Mouse (Mus musculus) midbrain, postnatal 0 days (tissue): ENCODE results near the gene Fcnb. TPM values are rescaled to one million over a fixed set of nuclear protein-coding genes. Genes with fewer than 3 reads are reported as not detected.

Experiments used
- ATAC-seq: fragments of 200-750 bp; cut with Nextera tagmentation; 2 replicates; pipeline ENCODE4 v1.8.0; 2017; ENCODE audit warnings: moderate number of reproducible peaks, mild to moderate bottlenecking, moderate TSS enrichment, moderate library complexity; ENCODE audit not compliant: low FRiP score
- DNase-seq: peaks from one replicate; pipeline ENCODE4 v3.0.0-alpha.2; 2015; ENCODE audit warnings: low spot score
- H3K27ac ChIP-seq: fragments of 300-500 bp; sonication (generic); 2 replicates; pipeline ENCODE4 v1.5.1; 2014; ENCODE audit warnings: low read depth, mild to moderate bottlenecking, low read length, mixed read lengths
- H3K27me3 ChIP-seq: fragments of 300-500 bp; sonication (generic); 2 replicates; pipeline ENCODE4 v1.6.1; 2014; ENCODE audit warnings: low read length, control low read depth, mixed read lengths; ENCODE audit not compliant: insufficient read depth
- H3K36me3 ChIP-seq: fragments of 300-500 bp; sonication (generic); 2 replicates; pipeline ENCODE4 v1.6.1; 2014; ENCODE audit warnings: low read length, control low read depth, mixed read lengths; ENCODE audit not compliant: insufficient read depth
- H3K4me1 ChIP-seq: fragments of 300-500 bp; sonication (generic); 2 replicates; pipeline ENCODE4 v1.6.1; 2014; ENCODE audit warnings: mild to moderate bottlenecking, control low read depth, antibody characterized with exemption, low read length, mixed read lengths; ENCODE audit not compliant: insufficient read depth
- H3K4me2 ChIP-seq: fragments of 300-500 bp; sonication (generic); 2 replicates; pipeline ENCODE4 v1.6.1; 2014; ENCODE audit warnings: low read depth, mild to moderate bottlenecking, low read length, mixed read lengths; ENCODE audit not compliant: poor library complexity, severe bottlenecking
- H3K4me3 ChIP-seq: fragments of 300-500 bp; sonication (generic); 2 replicates; pipeline ENCODE4 v1.5.1; 2014; ENCODE audit warnings: low read depth, mild to moderate bottlenecking, low read length, moderate library complexity
- H3K9ac ChIP-seq: fragments of 300-500 bp; sonication (generic); replicated peaks from 2 replicates; pipeline ENCODE4 v1.6.1; 2014; ENCODE audit warnings: mild to moderate bottlenecking, low read length, moderate library complexity, mixed read lengths; ENCODE audit not compliant: poor library complexity, severe bottlenecking
- H3K9me3 ChIP-seq: fragments of 300-500 bp; sonication (generic); 2 replicates; pipeline ENCODE4 v1.6.1; 2016; ENCODE audit warnings: low read length, control low read depth
- CTCF ChIP-seq: IDR thresholded peaks from 2 replicates; pipeline ENCODE4 v1.5.1; 2016; ENCODE audit warnings: antibody characterized with exemption, mild to moderate bottlenecking
- WGBS: fragments of 180-500 bp; shearing (Covaris S2); extraction: QIAGEN DNeasy Blood & Tissue Kit; methylation state at CpG from one replicate; pipeline ENCODE4 v1.1.7; 2014; 5-methylcytosine and 5-hydroxymethylcytosine counted together
- polyA plus RNA-seq: library from polyadenylated mRNA; unstranded; fragments of >200 nt; fragmentation: Nextera tagmentation; extraction: Ambion mirVana; gene quantifications from 2 replicates; pipeline ENCODE4 v1.2.1, GENCODE M21; 2015
- total RNA-seq: library from RNA; depleted of rRNA; stranded (reverse); fragments of >200 nt; gene quantifications from 2 replicates; pipeline ENCODE4 v1.2.3, GENCODE M21; 2014; rRNA removed

Fcnb gene
- total RNA-seq: not detected in 2 replicates
- polyA plus RNA-seq: not detected in 2 replicates

DNA sequence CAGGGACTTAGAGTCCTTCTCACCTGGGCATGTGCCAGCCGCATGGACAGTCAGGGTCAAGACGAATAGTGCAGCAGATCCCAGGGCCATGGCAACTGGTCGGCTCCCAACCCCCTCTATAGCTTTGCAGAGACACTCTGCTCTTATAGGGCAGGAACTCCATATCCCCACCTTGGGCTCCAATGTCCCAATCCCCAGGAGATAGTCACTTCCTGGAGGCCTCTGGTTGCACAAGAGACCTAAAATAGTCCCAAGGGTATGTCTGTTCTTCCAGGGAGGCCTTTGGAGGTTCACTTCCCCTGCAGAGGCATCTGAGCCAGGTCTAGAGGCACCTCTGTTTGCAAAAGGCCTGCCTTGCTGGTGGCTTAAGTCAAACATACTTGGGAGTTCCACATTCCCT, at the start of gene Fcnb:
Gene Fcnb, minus strand, starts transcription at position 118 of the 400 bp plus-strand sequence.
- Histone ChIP-seq H3K27ac (no peak within 1 kb of the TSS), H3K9me3 (no peaks in the 10 kb centered on the region), H3K36me3 (no peaks in the 10 kb centered on the region), H3K27me3 (no peaks in the 10 kb centered on the region), H3K4me2 (no peak within 1 kb of the TSS), H3K4me3 (no peak within 1 kb of the TSS), H3K9ac (no peak within 1 kb of the TSS), H3K4me1 (no peaks in the 10 kb centered on the region)
- TF ChIP-seq CTCF: no peak
- DNase-seq (no peak), ATAC-seq (no peak)
- 83% methylated on average over 3 of the region's 3 CpGs for WGBS

DNA sequence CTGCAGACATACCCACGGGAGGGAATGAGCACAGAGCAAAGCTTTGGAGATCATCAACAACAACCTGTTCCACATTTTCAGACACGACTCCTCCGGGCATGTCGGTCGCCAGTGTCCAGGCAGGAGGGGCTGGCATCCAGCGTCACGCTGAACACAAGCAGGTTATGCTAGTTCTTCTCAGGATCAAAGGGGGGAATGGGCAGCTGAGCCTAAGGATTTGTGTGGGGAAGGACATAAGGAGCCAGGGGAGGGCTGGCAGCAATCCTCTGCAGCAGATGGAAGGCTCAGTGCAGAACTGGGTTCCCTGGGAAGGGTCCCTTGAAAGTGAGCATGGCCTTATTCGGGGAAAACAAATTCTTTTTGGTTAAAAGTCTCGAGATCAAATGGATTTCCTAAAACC, 49.1 kb upstream of the Fcnb start:
- no peaks in the 10 kb centered on the region; the same call in 1 of the 2 replicates for H3K4me1 ChIP-seq
- H3K27ac ChIP-seq: no peak overlapping the region
- whole genome bisulfite sequencing: 82% methylated on average over 9 of the region's 9 CpGs
- H3K27me3 ChIP-seq: no peaks in the 10 kb centered on the region
- DNase-seq (peak; percentile 58), ATAC-seq (no peak)
- no peak overlapping the region for H3K9ac ChIP-seq
- no peaks in the 10 kb centered on the region for H3K36me3 ChIP-seq
- H3K4me2 ChIP-seq: no peak overlapping the region
- TF ChIP-seq CTCF: no peak
- H3K4me3 ChIP-seq: no peak overlapping the region
- no peaks in the 10 kb centered on the region for H3K9me3 ChIP-seq

DNA sequence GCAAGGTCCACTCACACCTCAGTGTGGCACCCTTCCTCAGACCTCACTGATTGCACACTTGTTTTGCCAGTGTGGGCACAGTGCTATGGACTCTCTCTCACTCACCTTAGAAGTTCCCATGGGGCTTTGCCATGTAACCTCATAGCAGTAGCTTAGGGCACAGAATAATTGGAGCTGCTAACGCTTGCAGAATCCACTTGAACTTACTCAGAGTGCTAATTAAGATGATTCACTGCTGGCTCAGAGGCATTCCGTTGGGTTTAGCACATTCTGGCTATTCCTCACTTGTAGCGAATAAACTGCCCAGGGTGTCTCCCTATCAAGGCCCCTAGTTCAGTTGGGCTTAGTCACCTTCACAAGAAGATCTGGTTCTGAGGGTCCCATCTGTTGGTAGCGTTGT, 47.4 kb upstream of the Fcnb start:
- Histone ChIP-seq H3K4me3 (no peak overlapping the region), H3K27me3 (no peaks in the 10 kb centered on the region), H3K9me3 (no peaks in the 10 kb centered on the region), H3K27ac (no peak overlapping the region), H3K4me2 (no peak overlapping the region), H3K4me1 (no peaks in the 10 kb centered on the region; the same call in 1 of the 2 replicates), H3K9ac (no peak overlapping the region), H3K36me3 (no peaks in the 10 kb centered on the region)
- no peak for TF ChIP-seq CTCF
- 69% methylated on average over 4 of the region's 4 CpGs for WGBS
- ATAC-seq: no peak
- no peak for DNase-seq

DNA sequence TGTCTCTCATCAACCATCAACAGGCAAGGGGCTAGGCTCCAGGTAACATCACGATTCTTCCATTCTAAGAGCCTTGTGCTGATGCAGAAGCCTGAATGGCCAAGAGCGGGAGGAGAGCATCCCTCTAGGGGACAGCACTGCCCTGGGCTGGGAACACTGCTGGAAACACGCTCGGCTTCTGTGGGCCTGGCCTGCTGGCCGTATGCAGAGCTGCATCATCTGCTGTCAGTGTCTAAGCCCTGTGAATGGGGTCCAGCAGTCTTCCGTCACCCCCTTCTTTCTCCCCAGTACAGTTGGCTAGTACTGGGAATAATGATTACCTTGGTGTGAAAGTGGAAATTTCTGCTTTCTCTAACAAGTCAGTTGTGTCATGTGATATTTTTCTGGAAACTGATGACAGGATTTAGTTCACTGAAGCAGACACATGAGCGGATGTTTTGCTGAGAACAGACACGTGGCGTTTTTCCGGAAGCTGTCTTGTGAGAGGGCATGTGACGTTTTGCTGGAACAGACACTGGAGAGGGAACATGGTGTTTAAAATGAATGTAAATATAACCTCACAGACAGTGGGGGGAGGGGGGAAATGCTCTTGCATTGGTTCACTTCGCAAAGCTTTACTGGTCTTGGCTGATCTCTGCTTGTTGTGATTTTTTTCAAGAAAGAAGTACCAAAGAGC, 42.2 kb upstream of the Fcnb start:
- TF ChIP-seq CTCF: no peak
- DNase-seq: no peak
- H3K9ac ChIP-seq: no peak overlapping the region
- H3K4me1 ChIP-seq: no peaks in the 10 kb centered on the region; the same call in 1 of the 2 replicates
- H3K4me3 ChIP-seq: no peak overlapping the region
- H3K27ac ChIP-seq: no peak overlapping the region
- 78% methylated on average over 12 of the region's 12 CpGs for WGBS
- no peak overlapping the region for H3K4me2 ChIP-seq
- H3K9me3 ChIP-seq: no peaks in the 10 kb centered on the region
- ATAC-seq: no peak
- H3K27me3 ChIP-seq: no peaks in the 10 kb centered on the region
- H3K36me3 ChIP-seq: no peaks in the 10 kb centered on the region

DNA sequence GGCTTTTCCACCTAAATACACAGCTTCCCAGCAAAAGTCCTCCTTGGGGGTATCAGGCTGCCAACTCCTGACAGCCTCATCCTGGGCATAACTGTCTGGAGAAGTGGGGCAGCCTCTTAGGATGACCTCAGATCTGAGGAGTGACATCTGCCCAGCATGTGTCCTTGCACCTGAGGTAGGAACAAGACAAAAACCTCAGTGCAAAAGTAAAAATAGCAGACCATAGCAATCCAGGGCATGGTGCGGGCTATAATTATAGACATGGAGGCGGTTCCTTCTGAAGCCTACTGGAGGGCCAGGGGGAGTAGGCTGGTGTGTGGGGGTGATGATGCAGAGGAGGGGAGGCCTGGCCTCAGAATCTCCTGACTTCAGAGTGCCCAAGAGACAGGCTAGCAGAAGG, 39.2 kb upstream of the Fcnb start:
- Histone ChIP-seq H3K9ac (no peak overlapping the region), H3K9me3 (no peaks in the 10 kb centered on the region), H3K36me3 (no peaks in the 10 kb centered on the region), H3K27me3 (no peaks in the 10 kb centered on the region), H3K4me3 (no peak overlapping the region), H3K4me2 (no peak overlapping the region), H3K4me1 (no peaks in the 10 kb centered on the region), H3K27ac (no peak overlapping the region)
- 88% methylated on average over 2 of the region's 2 CpGs for WGBS
- DNase-seq (no peak), ATAC-seq (no peak)
- TF ChIP-seq CTCF: no peak

DNA sequence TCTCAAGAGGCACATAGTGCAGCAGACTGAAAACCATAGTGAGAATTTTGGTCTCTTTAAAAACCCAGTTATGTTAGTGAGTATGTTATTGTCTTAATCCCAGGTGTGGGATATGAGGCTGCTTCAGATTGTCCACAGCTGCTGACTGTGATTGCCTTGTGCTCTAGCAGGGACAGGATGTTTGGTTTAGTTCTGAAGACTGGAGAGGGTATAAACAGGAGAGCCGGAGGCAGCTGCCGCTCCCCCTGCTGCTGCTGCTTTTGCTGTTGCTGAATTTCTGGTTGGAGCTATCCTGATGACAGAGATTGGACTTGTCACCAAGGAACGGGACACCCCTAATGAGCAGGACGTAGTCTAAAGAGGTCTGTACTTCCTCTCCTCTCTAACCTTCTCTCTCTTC, 36.6 kb upstream of the Fcnb start:
- no peak for TF ChIP-seq CTCF
- H3K9me3 ChIP-seq: no peaks in the 10 kb centered on the region
- DNase-seq (no peak), ATAC-seq (no peak)
- H3K36me3 ChIP-seq: no peaks in the 10 kb centered on the region
- H3K27ac ChIP-seq: no peak overlapping the region
- H3K4me1 ChIP-seq: peaks cover 8% of the 10 kb centered on the region
- WGBS: 78% methylated on average over 4 of the region's 4 CpGs
- no peak overlapping the region for H3K9ac ChIP-seq
- no peaks in the 10 kb centered on the region for H3K27me3 ChIP-seq
- no peak overlapping the region for H3K4me2 ChIP-seq
- H3K4me3 ChIP-seq: no peak overlapping the region
